Mouse (Mus musculus) olfactory bulb, adult 2 months (tissue): Measurements from ENCODE around the gene Upk1a. TPM values are rescaled to one million over a fixed set of nuclear protein-coding genes. Genes with fewer than 3 reads are reported as not detected.

Source experiments
- H3K27ac ChIP-seq: fragments of 200-500 bp; 2 replicates; pipeline ENCODE4 v1.5.1; 2012; ENCODE audit warnings: low read depth, low read length; ENCODE audit not compliant: insufficient read depth
- H3K4me1 ChIP-seq: fragments of 200-500 bp; 2 replicates; pipeline ENCODE4 v1.6.1; 2012; ENCODE audit warnings: low read length; ENCODE audit not compliant: control insufficient read depth, insufficient read depth
- H3K4me3 ChIP-seq: fragments of 200-500 bp; 2 replicates; pipeline ENCODE4 v1.5.1; 2012; ENCODE audit warnings: mild to moderate bottlenecking, low read depth, low read length, moderate library complexity; ENCODE audit not compliant: insufficient read depth
- CTCF ChIP-seq: fragments of 200-500 bp; IDR thresholded peaks from 2 replicates; pipeline ENCODE4 v1.5.1; 2012; ENCODE audit warnings: low read depth, mild to moderate bottlenecking, low read length, moderate library complexity; ENCODE audit not compliant: insufficient read depth
- POLR2A ChIP-seq: fragments of 200-500 bp; IDR thresholded peaks from 2 replicates; pipeline ENCODE4 v1.6.1; 2012; ENCODE audit warnings: mild to moderate bottlenecking, low read depth, low read length, moderate library complexity; ENCODE audit not compliant: insufficient read depth
- WGBS: fragments of 180-500 bp; shearing (Covaris S2); methylation state at CpG from one replicate; pipeline ENCODE4 v1.1.7; 2018; 5-methylcytosine and 5-hydroxymethylcytosine counted together
- polyA plus RNA-seq: library from polyadenylated mRNA; stranded (reverse); fragments of >200 nt; gene quantifications from 2 replicates; pipeline ENCODE4 v1.2.4, GENCODE M21; 2012; ENCODE audit warnings: low replicate concordance; ENCODE audit not compliant: missing spikeins, insufficient read depth, insufficient read length

Upk1a gene
- polyA plus RNA-seq, 1 experiment: not detected

- Histone ChIP-seq H3K27ac (peak overlapping the region; percentile 32; the same call in 1 of the 2 replicates), H3K4me1 (peaks cover 19% of the 10 kb centered on the region), H3K4me3 (peak overlapping the region; percentile 85)
- 1% methylated on average over 67 of the region's 67 CpGs for WGBS
- TF ChIP-seq POLR2A: no peak
- TF ChIP-seq CTCF: no peak
These were observed 24.6 kb downstream of the Upk1a start for GRCm38 (mm10) chr7:30587842-30588667.

- H3K4me3 ChIP-seq: no peak overlapping the region
- H3K4me1 ChIP-seq: peaks cover 19% of the 10 kb centered on the region
- 80% methylated on average over 28 of the region's 28 CpGs for WGBS
- TF ChIP-seq POLR2A (no peak), CTCF (no peak)
- H3K27ac ChIP-seq: no peak overlapping the region
These were observed 26.1 kb downstream of the Upk1a start for GRCm38 (mm10) chr7:30586455-30587020.

GRCm38 (mm10) chr7:30585170-30585569 is 27.5 kb downstream of the Upk1a start:
- TF ChIP-seq POLR2A (no peak), CTCF (no peak)
- 94% methylated on average over 7 of the region's 7 CpGs for WGBS
- Histone ChIP-seq H3K4me1 (peaks cover 19% of the 10 kb centered on the region), H3K4me3 (no peak overlapping the region), H3K27ac (no peak overlapping the region)

- whole genome bisulfite sequencing: 92% methylated on average over 10 of the region's 10 CpGs
- TF ChIP-seq CTCF (no peak), POLR2A (no peak)
- Histone ChIP-seq H3K4me3 (no peak overlapping the region), H3K27ac (no peak overlapping the region), H3K4me1 (peaks cover 14% of the 10 kb centered on the region)
These were observed 28.3 kb downstream of the Upk1a start for GRCm38 (mm10) chr7:30584339-30584738.

- Histone ChIP-seq H3K4me1 (peaks cover 8% of the 10 kb centered on the region), H3K4me3 (no peak overlapping the region), H3K27ac (no peak overlapping the region)
- TF ChIP-seq CTCF (no peak), POLR2A (no peak)
- WGBS: 96% methylated on average over 16 of the region's 16 CpGs
These were observed 31.1 kb downstream of the Upk1a start for GRCm38 (mm10) chr7:30581547-30581946.

GRCm38 (mm10) chr7:30579950-30580349 is 32.7 kb downstream of the Upk1a start:
- Histone ChIP-seq H3K27ac (no peak overlapping the region), H3K4me3 (no peak overlapping the region), H3K4me1 (no peaks in the 10 kb centered on the region)
- 93% methylated on average over 8 of the region's 8 CpGs for WGBS
- TF ChIP-seq POLR2A: no peak
- TF ChIP-seq CTCF: no peak

- Histone ChIP-seq H3K27ac (no peak overlapping the region), H3K4me1 (no peaks in the 10 kb centered on the region; the same call in 1 of the 2 replicates), H3K4me3 (no peak overlapping the region)
- TF ChIP-seq CTCF (no peak), POLR2A (no peak)
- WGBS: 32% methylated on average over 2 of the region's 2 CpGs
These were observed 39.7 kb downstream of the Upk1a start for GRCm38 (mm10) chr7:30572969-30573368.

- 84% methylated on average over 5 of the region's 5 CpGs for WGBS
- no peaks in the 10 kb centered on the region; the same call in 1 of the 2 replicates for H3K4me1 ChIP-seq
- H3K4me3 ChIP-seq: no peak overlapping the region
- no peak overlapping the region for H3K27ac ChIP-seq
- TF ChIP-seq CTCF (no peak), POLR2A (no peak)
These were observed 40.3 kb downstream of the Upk1a start for GRCm38 (mm10) chr7:30572389-30572788.

- TF ChIP-seq CTCF (no peak), POLR2A (no peak)
- H3K4me1 ChIP-seq: peaks cover 7% of the 10 kb centered on the region
- 90% methylated on average over 11 of the region's 11 CpGs for WGBS
- no peak overlapping the region for H3K27ac ChIP-seq
- no peak overlapping the region for H3K4me3 ChIP-seq
These were observed 45.1 kb downstream of the Upk1a start for GRCm38 (mm10) chr7:30567555-30567954.

GRCm38 (mm10) chr7:30566033-30566432 is 46.6 kb downstream of the Upk1a start:
- TF ChIP-seq POLR2A: no peak
- TF ChIP-seq CTCF: no peak
- H3K27ac ChIP-seq: no peak overlapping the region
- 83% methylated on average over 9 of the region's 9 CpGs for WGBS
- H3K4me1 ChIP-seq: peaks cover 10% of the 10 kb centered on the region
- H3K4me3 ChIP-seq: no peak overlapping the region
